Mouse (Mus musculus) frontal cortex, adult 2 months (tissue): Measurements from ENCODE around the gene Ccdc60. TPM values are rescaled to one million over a fixed set of nuclear protein-coding genes. Genes with fewer than 3 reads are reported as not detected.
"Not testable (repeated sequence)": the region's sequence is repeated elsewhere in the genome, so short reads cannot be mapped to it uniquely, and the experiment has no call there.

Experiments used
- DNase-seq, 2 experiments: peaks; one replicate each; pipeline ENCODE4 v3.0.0; 2022; ENCODE audit warnings: low spot score in 1 of 2; ENCODE audit errors: extremely low spot score in 1 of 2
- polyA plus RNA-seq: library from polyadenylated mRNA; depleted of rRNA; stranded (reverse); fragments of >200 nt; gene quantifications from 2 replicates; pipeline ENCODE4 v1.2.3, GENCODE M21; 2012

Gene Ccdc60
- polyA plus RNA-seq, 1 experiment, result 0.60 TPM

DNA sequence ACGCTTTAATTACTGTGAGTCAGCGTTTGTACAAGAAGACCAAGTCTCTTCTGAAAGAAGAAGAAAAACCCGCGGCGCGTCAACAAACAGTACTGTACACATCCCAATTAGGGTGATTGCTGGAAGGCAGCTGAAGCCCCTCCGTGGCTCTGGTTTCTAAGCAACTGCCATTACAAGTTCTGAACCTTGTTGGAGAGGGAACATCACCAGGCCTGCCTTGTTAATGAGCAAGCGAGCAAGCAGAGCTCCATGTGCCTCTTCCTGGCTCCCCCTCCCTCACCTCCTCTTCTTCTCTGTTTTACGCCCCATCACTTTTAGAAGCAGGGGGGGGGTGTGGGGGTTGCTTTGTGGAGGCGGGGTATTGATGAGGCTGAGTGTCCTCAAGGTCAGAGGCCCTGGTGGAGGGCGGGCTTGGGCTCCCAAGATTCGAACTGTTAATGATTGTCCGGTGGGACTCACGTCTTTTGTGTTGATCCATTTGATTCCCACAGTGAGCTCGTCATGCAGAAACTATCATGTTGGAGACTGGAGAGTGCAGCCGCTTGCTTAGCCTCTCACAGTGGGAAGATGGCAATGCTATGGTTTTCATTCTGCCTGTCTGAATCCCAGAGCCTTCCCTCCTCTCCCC, 79.9 kb downstream of the Ccdc60 start:
- DNase-seq, result peak in 1 of 2 experiments; percentile 22

DNA sequence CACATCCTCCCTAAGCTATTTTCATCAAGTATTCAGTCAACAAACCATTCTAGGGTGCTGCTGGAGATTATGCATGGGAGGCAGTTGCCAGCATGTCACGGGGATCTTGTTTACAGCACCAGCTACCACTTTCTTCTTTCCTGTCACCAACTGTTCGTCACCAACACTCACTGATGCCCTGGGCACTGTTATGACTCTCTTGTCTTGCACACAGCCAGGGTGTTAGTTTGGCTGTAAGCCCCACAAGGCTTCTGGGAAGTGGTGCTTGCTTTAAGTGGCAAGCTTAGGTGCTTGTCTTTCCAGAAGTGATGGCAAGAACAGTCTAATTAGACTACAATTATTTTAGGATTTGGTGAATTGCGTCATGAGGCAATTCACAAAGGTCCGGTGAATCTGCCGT, 86.1 kb downstream of the Ccdc60 start:
- no peak for DNase-seq

DNA sequence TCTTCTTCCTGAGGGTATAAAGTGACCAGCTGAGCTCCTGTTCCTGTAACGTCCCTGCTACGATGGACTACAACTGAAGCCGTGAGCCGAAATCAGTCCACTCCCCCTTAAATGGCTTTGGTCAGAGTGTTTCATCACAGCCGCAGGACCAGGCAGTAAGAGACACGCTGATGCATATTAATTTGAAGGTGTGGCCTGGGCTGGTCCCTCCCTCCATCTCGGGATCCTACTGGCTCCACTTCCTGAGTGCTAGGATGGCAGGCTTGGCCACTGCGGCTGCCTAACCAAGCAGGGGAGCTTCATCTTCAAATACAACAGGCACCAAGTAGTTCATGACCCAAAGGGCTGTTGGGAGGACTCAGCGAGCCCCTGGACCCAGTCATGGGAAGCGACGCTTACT, 94.3 kb downstream of the Ccdc60 start:
- DNase-seq, result no peak

DNA sequence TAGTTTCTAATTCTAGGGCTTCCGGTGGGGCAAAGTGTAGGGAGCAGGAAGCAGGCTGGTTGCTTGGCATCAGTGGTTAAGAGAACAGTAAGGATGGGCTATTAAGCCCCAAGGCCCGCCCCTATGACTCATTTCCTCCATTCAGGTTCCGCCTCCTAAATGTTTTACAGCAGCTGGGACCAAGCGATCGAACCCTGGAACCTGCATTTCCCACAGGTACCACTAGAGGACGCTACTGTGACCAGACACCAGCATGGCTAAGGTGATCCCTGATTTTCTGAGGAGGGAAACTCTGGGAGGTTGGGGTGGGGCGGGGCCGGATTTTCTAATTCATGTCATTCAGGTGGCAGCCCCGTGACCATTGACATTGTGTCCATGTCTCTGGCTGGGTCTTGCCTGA, 96.1 kb downstream of the Ccdc60 start:
- DNase-seq, result no peak

DNA sequence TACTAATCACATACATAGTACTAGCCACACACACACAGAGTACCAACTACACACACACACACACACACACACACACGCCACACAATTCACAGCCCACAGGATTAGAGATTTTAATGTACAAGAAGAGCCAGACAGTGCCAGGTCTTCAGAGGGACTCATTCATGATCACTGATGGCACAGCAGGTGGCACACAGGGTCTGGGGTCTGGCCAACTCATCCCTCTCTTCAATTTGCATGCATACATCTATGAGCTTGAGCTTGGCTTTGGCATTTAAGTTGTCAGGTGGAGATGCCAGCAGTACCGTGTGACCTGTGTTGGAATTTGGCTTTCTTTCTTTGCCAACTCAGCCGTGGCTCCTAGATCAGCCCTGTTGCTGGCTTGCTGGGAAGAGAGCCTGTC, 97.2 kb downstream of the Ccdc60 start:
- DNase-seq, result no peak

DNA sequence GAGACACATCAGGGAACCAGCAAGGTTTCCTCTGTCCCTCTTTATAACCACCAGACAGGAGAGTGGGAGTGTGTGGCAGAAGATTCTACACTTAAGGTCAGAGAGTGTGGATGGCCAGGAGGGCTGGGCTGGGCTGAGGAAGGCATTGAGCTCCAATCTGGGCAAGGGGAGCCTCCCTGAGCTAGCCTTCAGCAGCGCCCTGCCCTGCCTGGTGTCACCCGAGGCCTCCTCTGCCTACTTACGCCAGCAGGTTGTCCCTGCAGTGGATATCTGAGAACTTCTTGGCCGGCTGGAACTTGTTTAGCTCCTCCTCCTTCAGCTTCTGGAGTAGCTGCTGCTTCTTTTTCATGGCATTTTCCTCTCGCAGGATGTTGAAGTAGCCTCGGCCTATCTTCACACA, 99.0 kb downstream of the Ccdc60 start:
- no peak for DNase-seq

DNA sequence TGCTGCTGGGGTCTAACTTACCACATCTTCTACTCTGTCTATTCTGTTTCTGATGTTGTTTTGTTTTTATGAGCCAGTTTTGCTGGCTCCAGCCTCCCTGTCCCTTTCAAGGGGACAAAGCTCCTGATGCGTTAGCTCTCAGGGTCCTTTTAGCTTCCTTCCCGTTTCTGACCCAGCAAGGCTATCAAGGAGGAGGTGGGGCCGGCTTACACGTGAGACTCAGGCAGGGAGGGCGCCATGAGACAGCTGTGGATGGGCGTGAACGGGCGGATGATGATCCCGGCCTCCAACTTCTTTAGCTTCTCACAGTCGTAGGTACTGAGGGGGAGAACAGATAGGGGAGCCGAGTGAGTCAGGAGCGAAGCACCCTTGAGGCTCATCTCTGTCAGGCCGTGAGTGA, 108.2 kb downstream of the Ccdc60 start:
- DNase-seq, result no peak

DNA sequence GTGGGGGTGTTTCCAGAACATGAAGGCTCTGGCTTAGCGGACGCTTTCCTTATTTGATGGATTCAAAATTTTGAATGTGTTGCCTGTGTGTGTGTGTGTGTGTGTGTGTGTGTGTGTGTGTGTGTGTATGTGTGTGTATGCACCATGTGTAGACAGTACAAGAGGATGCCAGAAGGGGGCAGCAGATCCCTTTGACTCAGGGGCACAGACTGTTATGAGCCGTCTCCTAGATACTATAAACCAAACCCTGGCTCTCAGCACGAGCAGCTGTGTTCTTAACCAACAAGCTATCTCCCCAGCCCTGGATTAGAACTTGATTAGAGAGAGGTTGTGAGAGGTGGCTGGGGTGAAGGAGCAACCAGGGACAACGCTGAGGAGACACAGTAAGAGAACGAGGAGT, 117.1 kb downstream of the Ccdc60 start:
- no peak for DNase-seq

DNA sequence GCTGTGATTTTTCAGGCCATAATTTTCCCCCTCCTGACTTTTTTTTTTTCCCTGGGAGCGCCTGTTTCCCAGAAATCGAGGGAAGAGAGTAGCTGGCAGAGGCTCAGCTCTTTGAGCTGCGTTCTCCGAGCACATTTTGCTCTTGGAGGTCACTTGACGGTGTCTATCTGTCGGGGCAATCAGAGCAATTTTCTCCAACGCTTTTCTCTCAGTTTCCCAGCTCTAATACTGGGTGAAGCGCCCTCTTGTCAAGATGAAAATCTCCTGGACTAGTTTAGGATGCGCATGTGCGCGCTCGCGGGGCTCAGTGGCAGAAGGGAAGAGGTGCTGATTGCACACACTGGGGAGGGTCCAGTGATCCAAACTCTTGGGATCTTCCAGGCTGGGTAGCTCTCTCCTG, 121.8 kb downstream of the Ccdc60 start:
- no peak for DNase-seq

DNA sequence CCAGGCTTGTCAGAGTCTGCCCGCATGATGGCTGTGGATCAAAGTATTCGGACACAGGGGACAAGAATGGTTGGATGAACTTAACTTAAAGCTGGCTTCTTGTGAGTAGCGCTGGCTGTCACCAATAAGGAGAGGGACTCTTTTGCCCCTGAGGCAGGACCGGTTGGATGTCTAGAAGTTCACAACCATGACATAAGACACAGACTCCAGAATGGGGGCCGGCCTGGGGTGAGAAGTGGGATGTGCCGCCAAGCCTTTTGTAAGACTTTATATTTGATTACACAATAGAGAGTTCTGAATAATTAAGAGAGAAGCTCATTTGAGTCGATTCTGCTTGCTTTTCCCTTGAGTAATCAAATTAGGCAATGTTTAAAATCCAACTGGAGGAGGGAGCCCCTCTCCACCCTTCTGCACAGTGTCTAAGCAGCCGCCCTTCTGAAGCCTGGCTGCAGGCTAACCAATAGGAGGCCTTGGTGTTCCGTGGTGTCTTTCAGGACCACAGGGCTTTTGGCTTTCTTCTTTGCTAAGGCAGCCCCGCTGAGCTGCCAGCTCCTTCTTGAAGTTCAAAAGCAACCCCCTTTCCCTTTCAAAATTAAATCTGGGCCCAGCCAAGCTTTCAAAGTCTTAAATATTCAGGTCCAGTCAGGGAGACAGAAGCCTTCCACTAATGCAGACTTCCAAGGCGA, 123.4 kb downstream of the Ccdc60 start:
- peak in 1 of 2 experiments; percentile 10 for DNase-seq

DNA sequence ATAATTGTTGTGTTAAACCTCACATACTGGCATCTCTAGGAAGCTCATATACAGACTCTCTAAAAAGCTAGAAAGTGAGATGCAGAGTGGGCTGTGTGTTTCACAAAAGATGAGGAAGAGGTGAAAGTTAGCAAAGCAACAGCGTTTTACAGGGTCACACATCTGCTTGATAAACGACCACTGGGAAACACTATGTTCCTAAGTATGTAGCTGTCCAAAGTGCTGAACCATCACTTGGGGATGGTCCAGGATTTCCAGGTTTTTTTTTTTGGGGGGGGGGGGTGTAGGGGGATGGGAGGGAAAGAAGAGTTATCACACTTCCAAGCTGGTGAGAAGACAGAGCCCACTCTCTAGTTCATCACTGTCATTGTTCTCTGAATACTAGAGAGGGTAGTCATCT, 134.0 kb downstream of the Ccdc60 start:
- no peak for DNase-seq

DNA sequence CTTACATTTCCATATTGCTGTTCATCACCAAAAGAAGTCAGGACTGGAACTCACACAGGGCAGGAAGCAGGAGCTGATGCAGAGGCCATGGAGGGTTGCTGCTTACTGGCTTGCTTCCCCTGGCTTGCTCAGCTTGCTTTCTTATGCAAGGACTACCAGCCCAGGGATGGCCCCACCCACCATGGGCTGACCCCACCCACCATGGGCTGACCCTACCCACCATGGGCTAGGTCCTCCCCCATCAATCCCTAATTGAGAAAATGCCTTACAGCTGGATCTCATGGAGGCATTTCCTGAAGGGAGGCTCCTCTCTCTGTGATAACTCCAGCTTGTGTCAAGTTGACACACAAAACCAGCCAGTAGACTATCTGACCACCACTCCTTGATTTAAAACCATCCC, 142.3 kb downstream of the Ccdc60 start:
- DNase-seq, result not testable (repeated sequence)

DNA sequence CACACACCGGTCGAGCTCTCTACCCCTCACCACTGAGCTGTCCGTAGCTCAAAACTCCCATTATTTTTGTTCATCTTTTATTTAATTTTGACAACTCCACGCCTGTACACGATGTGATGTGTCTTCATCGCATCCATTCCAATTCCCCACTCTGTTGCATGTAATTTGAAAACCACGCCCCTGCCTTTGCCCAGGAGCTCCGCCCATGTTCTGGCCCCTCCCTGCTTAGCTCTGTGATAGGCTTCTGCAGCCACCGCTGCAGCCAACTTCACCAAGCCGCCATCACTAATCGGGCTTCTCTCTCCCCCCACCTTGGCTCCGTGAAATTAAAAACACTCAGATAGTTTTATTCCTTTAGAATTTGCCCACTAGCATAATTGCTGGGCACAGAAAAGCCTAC, 144.1 kb downstream of the Ccdc60 start:
- DNase-seq, result no peak

DNA sequence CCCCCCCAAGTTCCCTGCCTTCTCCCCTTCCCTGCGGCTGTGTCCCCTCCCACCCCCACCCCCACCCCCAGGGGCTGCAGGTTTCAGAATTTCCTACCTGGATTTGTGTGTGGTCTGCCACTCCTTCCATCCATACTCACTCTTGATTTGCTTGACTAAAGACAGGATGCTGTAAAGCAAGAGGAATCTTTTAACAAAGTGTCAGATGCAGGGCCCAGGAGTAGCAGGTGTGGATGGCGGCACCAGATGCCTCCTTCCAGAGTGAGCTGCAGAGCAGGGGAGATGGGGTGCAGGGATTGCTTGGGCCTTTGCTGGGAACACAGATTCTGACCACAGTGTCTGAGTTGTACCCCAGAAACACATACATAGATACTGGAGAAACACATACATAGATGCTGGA, 148.1 kb downstream of the Ccdc60 start:
- DNase-seq, result no peak

DNA sequence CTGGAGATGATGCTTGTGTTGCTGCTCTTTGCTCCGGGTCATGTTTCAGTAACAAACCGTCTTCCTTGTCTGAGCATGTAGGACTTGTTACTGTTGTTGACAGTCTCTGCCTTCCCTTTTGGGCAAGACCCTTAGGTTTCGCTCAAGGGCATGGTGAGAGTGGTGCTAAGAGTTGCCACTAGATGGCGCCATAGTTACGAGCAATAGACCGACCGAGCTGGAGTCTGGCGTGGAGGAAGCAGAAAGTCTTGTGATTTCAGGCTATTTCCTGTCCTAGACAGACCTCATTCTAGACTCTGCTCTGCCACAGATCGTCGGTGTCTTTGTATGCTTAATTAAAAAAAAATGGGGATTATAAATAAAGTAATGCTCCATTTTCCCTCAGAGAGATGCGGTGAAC, 165.4 kb downstream of the Ccdc60 start:
- peak; percentile 66 to 95 for DNase-seq

DNA sequence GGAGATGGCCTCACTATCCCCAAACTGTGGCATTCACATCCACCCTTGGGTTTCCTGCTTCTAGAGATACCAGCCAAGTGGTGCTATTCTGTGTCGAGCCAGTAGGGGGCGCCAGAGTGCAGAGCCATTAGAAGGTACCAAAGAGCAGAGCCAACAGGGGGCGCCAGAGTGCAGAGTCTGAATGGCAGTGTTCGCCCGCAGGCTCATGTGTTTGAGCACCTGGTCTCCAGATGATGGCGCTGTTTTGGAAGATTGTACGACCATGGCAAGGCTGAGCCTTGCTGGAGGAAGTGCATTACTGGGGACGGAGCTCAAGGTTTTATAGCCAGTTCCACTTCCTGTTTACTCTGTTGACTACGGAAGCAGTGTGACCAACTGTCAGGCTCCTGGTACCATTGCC, 172.2 kb downstream of the Ccdc60 start:
- DNase-seq, result peak in 1 of 2 experiments; percentile 51

DNA sequence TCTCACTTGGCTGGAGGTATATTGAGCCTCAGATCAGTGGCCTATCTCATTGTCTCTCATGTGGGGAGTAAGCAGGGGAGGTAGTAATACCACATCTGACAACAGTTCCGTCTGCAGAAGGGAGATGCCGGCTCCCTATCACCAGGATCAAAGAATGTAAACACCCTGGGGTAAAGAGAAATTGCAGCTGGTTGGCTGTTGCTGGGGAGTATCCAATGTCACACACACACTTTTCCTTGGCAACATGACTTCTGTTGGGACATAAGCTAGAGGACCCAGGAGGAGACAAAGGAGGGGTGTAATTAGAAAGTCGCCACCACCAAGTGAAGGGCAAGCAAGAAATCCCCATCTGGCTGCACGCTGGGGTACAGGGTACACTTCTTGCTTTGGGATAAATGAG, 172.7 kb downstream of the Ccdc60 start:
- no peak for DNase-seq

DNA sequence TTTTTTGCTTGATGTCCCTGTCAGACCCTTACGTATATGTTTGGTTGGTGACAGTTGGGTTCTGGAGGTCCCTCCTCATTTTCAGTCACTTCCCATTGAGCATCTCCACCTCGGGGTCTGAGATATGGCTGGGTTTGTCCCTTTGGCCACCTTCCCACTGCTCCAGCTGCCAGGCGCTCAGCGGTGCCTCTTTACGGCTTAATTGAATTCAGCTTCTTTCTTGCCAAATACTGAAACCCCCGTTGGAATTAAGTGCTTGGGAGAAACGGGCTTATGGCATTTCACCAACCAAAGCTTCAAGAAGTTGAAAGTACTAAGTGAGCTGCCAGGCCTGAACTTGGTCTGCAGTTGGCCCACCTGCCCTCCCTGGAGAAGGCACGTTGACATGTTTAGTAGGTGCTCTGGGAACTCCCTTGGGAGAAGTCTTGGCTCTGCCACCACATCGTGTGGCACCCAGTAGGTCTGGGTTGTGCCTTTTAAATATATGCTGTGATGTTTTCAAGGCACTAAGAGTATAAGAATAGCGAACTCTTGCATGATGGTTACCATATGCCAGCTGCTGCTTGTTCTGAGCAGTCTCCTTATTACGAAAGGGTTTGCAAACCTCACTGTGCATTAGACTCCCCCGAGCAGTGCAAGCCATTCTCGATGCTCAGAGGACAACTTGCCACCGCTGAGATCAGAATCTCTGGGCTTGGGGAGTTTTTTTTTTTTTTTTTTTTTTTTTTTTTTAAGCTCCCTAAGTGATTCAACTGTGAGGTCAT, 173.5 kb downstream of the Ccdc60 start:
- no peak for DNase-seq

DNA sequence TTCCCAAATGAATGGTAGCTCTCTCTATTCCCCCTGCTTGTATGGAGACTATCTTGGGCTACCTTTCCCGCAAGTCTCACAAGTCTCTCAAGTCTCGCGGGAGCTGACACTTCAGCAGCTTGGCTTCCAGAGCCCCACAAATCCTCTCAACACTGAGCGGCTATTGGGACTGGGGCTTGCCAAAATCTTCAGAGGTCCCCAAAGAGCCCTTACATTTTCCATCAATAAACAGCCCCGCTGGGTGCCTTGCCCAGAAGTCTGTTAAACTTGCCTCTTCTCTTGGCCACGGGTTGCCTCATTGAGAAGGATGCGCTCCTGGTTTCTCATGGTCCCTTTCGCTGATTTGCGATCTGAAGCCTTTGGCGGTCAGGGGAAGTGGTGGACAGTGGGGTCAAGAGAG, 180.1 kb downstream of the Ccdc60 start:
- DNase-seq, result no peak

DNA sequence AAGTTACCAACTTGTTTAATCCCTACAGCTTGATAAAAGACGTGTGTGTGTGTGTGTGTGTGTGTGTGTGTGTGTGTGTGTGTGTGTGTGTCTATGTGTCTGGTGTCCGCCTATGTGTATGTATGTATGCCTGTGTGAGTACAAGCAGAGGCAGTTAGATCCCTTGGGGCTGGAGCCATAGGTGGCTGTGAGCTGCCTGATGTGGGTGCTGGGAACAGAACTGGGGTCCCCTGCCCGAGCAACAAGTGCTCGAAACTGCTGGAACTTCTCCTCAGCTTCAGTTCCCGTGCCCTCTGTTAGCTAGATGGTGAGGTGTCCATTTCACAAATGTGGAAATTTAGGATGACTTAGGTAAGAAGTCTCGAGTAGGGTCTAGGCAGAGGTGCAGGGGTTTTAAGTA, 204.6 kb downstream of the Ccdc60 start:
- no peak for DNase-seq

DNA sequence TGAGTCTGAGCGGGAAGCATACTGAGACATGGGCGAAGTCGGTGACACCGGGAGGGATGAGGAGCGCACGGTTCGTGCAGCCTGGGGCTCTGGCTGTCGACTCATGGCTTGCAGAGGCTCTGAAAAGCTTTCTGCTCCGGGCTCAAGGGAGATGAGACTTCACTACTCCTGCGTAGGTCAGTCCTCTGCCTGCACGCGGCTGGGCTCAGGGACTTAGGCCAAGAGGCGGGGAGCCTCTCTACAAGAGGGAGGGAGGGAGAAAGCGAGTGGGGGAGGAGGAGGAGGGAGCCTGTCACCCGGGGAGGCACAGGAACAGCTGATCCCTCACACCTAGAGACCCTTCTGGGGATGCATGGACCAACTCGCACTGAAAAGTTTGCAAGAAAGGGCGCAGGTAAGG, 205.7 kb downstream of the Ccdc60 start, which contains the start of gene Tmem233:
Tmem233 (minus strand) TSS at position 164 of the 400 bp plus-strand sequence.
- no peak for DNase-seq
